7 mouse cellular contexts compared by ENCODE assay signal in the genomic region with DNA sequence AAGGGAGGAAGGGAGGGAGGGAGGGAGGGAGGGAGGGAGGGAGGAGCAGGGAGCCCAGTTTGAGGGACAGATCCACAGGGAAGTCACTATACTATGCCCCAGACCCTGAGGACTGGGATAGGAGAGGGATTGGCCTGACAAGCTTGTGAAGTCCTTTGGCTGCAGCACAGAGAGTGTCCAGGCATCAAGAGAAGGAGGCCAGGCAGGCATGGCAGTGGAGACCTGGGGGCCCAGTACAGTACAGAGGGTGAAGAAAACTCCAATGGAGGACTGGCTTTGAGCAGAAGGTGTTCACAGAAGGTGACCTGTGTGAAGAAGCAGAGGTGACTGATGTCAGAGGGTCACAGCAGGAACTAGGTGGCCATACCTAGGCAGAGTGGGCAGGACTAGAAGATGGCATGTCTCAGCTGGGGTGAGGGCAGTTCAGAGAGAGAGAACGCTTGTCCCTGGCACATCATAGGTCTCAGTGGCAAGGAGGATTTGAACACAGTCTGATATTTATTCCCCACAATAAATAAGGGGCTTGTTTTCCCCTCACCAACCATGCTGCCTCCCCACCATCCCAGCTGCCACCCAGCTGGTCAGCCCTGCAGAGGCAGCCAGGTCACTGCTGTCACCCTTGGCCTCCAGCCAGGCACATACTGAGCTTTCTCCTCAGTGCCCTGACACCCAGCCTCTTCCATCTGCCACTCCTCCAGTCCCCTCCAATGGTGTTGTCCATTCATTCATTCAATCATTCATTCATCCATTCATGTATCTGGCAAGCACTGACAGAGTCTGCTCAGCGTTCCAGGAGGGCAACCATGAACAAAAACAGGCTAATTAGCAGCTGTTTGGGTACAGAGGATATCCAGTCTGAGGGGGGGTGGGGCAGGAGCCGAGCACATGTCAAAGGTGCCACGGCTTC. TPM values are rescaled to one million over a fixed set of nuclear protein-coding genes. Genes with fewer than 3 reads are reported as not detected.
DNase-seq lines count a peak whose midpoint lies in the region; ATAC-seq lines count a peak whose summit lies in the region.

No protein-coding gene starts in this region.

- H3K9me3 ChIP-seq in midbrain, embryonic 11.5 days (ENCODE audit: control insufficient read depth, low read length): no peaks in the 10 kb centered on the region
- H3K9me3 ChIP-seq in midbrain, embryonic 10.5 days (replicated peaks): no peaks in the 10 kb centered on the region
- no peaks in the 10 kb centered on the region for H3K9me3 ChIP-seq in forebrain, embryonic 13.5 days (replicated peaks)
- no peaks in the 10 kb centered on the region for H3K9me3 ChIP-seq in midbrain, embryonic 13.5 days
- H3K9me3 ChIP-seq in liver, embryonic 11.5 days (ENCODE audit: control insufficient read depth, low read length): no peaks in the 10 kb centered on the region

- no peak overlapping the region for H3K4me3 ChIP-seq in midbrain, embryonic 11.5 days (ENCODE audit: low read depth, low read length)
- H3K4me3 ChIP-seq in midbrain, embryonic 10.5 days: no peak overlapping the region
- H3K4me3 ChIP-seq in forebrain, embryonic 13.5 days: no peak overlapping the region
- H3K4me3 ChIP-seq in midbrain, embryonic 13.5 days (replicated peaks): no peak overlapping the region
- H3K4me3 ChIP-seq in liver, embryonic 11.5 days (ENCODE audit: low read depth, low read length): no peak overlapping the region

- no peak overlapping the region for H3K9ac ChIP-seq in midbrain, embryonic 11.5 days (ENCODE audit: low read length)
- H3K9ac ChIP-seq in forebrain, embryonic 13.5 days: no peak overlapping the region
- no peak overlapping the region for H3K9ac ChIP-seq in midbrain, embryonic 13.5 days (replicated peaks)
- H3K9ac ChIP-seq in liver, embryonic 11.5 days (ENCODE audit: low read depth, low read length): no peak overlapping the region

- WGBS in midbrain, embryonic 11.5 days: 57% methylated on average over 4 of the region's 4 CpGs
- 65% methylated on average over 4 of the region's 4 CpGs for WGBS in midbrain, embryonic 10.5 days
- WGBS in forebrain, embryonic 13.5 days: 23% methylated on average over 4 of the region's 4 CpGs
- WGBS in midbrain, embryonic 13.5 days: 41% methylated on average over 4 of the region's 4 CpGs
- 63% methylated on average over 4 of the region's 4 CpGs for WGBS in liver, embryonic 11.5 days

- no peaks in the 10 kb centered on the region for H3K36me3 ChIP-seq in midbrain, embryonic 11.5 days (ENCODE audit: control insufficient read depth, insufficient read depth, low read length)
- H3K36me3 ChIP-seq in midbrain, embryonic 10.5 days: no peaks in the 10 kb centered on the region
- H3K36me3 ChIP-seq in forebrain, embryonic 13.5 days (ENCODE audit: poor library complexity, severe bottlenecking): no peaks in the 10 kb centered on the region
- H3K36me3 ChIP-seq in midbrain, embryonic 13.5 days: no peaks in the 10 kb centered on the region
- H3K36me3 ChIP-seq in liver, embryonic 11.5 days (ENCODE audit: control insufficient read depth, insufficient read depth, low read length): no peaks in the 10 kb centered on the region

- no peak for DNase-seq in midbrain, embryonic 11.5 days (ENCODE audit: low spot score, missing footprints)
- DNase-seq in midbrain, embryonic 10.5 days (ENCODE audit: low spot score): no peak
- DNase-seq in layer of hippocampus, adult 11-12 months (ENCODE audit: low spot score): peak; percentile 82
- no peak for DNase-seq in liver, embryonic 11.5 days (ENCODE audit: low spot score)

- H3K4me2 ChIP-seq in midbrain, embryonic 11.5 days: no peak overlapping the region
- no peak overlapping the region for H3K4me2 ChIP-seq in forebrain, embryonic 13.5 days
- H3K4me2 ChIP-seq in midbrain, embryonic 13.5 days (replicated peaks): no peak overlapping the region
- no peak overlapping the region for H3K4me2 ChIP-seq in liver, embryonic 11.5 days

- no peaks in the 10 kb centered on the region for H3K27me3 ChIP-seq in midbrain, embryonic 11.5 days (ENCODE audit: control insufficient read depth, insufficient read depth, low read length)
- H3K27me3 ChIP-seq in midbrain, embryonic 10.5 days (ENCODE audit: low read depth, poor library complexity, severe bottlenecking): no peaks in the 10 kb centered on the region
- no peaks in the 10 kb centered on the region for H3K27me3 ChIP-seq in forebrain, embryonic 13.5 days
- no peaks in the 10 kb centered on the region for H3K27me3 ChIP-seq in midbrain, embryonic 13.5 days
- H3K27me3 ChIP-seq in liver, embryonic 11.5 days (replicated peaks; ENCODE audit: control insufficient read depth, insufficient read depth, low read length): 0 out of 2 replicates have a peak, but pooled peaks cover 4% of the 10 kb centered on the region

- H3K4me1 ChIP-seq in midbrain, embryonic 11.5 days (ENCODE audit: control insufficient read depth, insufficient read depth, low read length): no peaks in the 10 kb centered on the region
- peaks cover 9% of the 10 kb centered on the region for H3K4me1 ChIP-seq in midbrain, embryonic 10.5 days
- H3K4me1 ChIP-seq in forebrain, embryonic 13.5 days: peaks cover 11% of the 10 kb centered on the region
- peaks cover 17% of the 10 kb centered on the region for H3K4me1 ChIP-seq in midbrain, embryonic 13.5 days (replicated peaks)
- no peaks in the 10 kb centered on the region for H3K4me1 ChIP-seq in liver, embryonic 11.5 days (replicated peaks; ENCODE audit: control insufficient read depth, insufficient read depth, low read length)

- no peak overlapping the region for H3K27ac ChIP-seq in midbrain, embryonic 11.5 days (ENCODE audit: low read depth, low read length)
- H3K27ac ChIP-seq in midbrain, embryonic 10.5 days (replicated peaks): no peak overlapping the region
- peak overlapping the region; percentile 59 for H3K27ac ChIP-seq in forebrain, embryonic 13.5 days
- 0 out of 2 replicates have a peak overlapping the region, but pooled peaks have one; percentile 25 for H3K27ac ChIP-seq in midbrain, embryonic 13.5 days
- H3K27ac ChIP-seq in liver, embryonic 11.5 days (ENCODE audit: low read depth, low read length): no peak overlapping the region

- ATAC-seq in midbrain, embryonic 11.5 days (ENCODE audit: low FRiP score): peak; percentile 62; the same call in 1 of the 2 replicates
- peak; percentile 90 for ATAC-seq in forebrain, embryonic 13.5 days
- ATAC-seq in midbrain, embryonic 13.5 days: peak; percentile 73
- no peak for ATAC-seq in megakaryocyte, adult 5-6 weeks (ENCODE audit: poor library complexity, severe bottlenecking)
- ATAC-seq in liver, embryonic 11.5 days (replicated peaks; ENCODE audit: low FRiP score): no peak

RNA-seq across cellular contexts. Expression of a gene that starts 36.9 kb away (rescaled TPM):
- polyA plus RNA-seq in midbrain, embryonic 11.5 days (2014; fragmentation: Nextera tagmentation; extraction: Ambion mirVana): 0.55 and 0.92 TPM in 2 replicates
- 0.23 and 0.29 TPM in 2 replicates for polyA plus RNA-seq in midbrain, embryonic 10.5 days (2016; fragmentation: Nextera tagmentation; extraction: Ambion mirVana)
- 5.7 and 6.3 TPM in 2 replicates for polyA plus RNA-seq in forebrain, embryonic 13.5 days (2015; fragmentation: Nextera tagmentation; extraction: Ambion mirVana)
- 8.2 and 9.5 TPM in 2 replicates for polyA plus RNA-seq in midbrain, embryonic 13.5 days (2015; fragmentation: Nextera tagmentation; extraction: Ambion mirVana)
- 0.13 and 0.27 TPM in 2 replicates for total RNA-seq in megakaryocyte, adult 5-6 weeks (2015)
- not detected in 2 replicates for total RNA-seq in megakaryocyte, adult 5-6 weeks (2017)
- not detected in 2 replicates for polyA plus RNA-seq in liver, embryonic 11.5 days (2014; fragmentation: Nextera tagmentation; extraction: Ambion mirVana)

Comparison
In these comparisons a context has a peak if more than half of its experiments do, and no peak if none do; other contexts are left out.
1. H3K27ac ChIP-seq: peak in forebrain, embryonic 13.5 days (single experiment) and midbrain, embryonic 13.5 days (single experiment); none in midbrain, embryonic 11.5 days (single experiment), midbrain, embryonic 10.5 days (single experiment) and liver, embryonic 11.5 days (single experiment).
2. ATAC-seq: peak in midbrain, embryonic 11.5 days (single experiment), forebrain, embryonic 13.5 days (single experiment) and midbrain, embryonic 13.5 days (single experiment); none in megakaryocyte, adult 5-6 weeks (single experiment) and liver, embryonic 11.5 days (single experiment).